Mouse (Mus musculus) urinary bladder, postnatal 36 days (tissue): ENCODE data around the gene Vmn1r168.
"Not testable (repeated sequence)": the region's sequence is repeated elsewhere in the genome, so short reads cannot be mapped to it uniquely, and the experiment has no call there.

Experiments used
- DNase-seq, 2 experiments: peaks; one replicate each; pipeline ENCODE4 v3.0.0; 2022; ENCODE audit warnings: low spot score in 2 of 2, mixed read lengths in 1 of 2

Gene Vmn1r168

DNA sequence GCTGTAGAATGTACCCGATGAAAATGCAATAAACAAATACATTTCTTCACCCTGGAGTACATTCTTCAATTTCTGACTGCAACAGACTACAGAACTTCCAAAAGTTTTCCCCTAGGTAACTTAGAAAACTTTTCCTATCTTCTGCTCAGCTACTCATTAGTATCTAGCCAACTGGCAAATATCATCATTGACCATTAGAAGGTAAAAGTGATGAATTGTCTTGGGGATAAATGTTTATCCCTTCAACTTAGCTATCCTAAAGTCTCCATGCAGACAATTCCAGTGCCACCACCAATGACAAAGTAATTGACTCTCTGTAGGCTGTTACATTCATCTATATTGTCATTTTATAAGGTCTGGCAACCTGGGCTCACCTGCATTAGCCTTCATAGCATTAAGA, at the start of gene Vmn1r168:
Gene Vmn1r168, plus strand, starts transcription at position 301 of the 400 bp plus-strand sequence.
- not testable (repeated sequence) for DNase-seq

DNA sequence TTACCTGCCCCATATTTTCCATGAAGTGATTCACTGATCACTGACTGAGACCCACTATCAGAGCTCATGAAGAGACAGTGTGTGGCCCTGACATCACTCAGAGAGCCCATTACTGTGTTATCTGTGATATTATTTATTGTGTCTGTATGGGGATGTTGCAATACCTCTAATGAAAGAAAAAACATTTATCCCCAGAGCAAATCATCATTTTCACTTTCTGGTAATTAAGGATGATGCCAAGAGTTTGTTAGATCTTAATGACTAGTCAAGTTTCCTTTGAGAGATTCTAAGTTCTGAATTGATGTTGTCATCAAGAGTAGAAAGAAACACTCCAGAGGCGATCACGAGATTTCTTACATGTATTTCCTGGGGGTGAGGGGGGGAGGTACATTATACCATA, 32.4 kb upstream of the Vmn1r168 start, which contains the start of gene Vmn1r167:
Gene Vmn1r167, minus strand, starts transcription at position 101 of the 400 bp plus-strand sequence.
- not testable (repeated sequence) for DNase-seq

DNA sequence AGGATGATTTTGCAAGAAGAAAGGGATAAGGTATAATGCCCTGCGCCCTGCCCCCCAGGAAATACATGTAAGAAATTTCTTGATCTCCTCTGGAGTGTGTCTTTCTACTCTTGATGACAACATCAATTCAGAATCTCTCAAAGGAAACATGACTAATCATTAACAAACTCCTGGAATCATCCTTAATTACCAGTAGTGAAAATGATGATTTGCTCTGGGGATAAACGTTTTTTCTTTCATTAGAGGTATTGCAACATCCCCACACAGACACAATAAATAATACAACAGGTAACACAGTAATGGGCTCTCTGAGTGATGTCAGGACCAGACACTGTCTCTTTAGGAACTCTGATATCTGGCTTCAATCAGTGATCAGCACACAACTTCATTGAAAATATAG, 35.7 kb downstream of the Vmn1r168 start, which contains the start of gene Vmn1r169:
Gene Vmn1r169, plus strand, starts transcription at position 301 of the 400 bp plus-strand sequence.
- not testable (repeated sequence) for DNase-seq
